8 mouse cellular contexts compared by ENCODE assay signal in genomic region chr1:140660751-140661403, GRCm38 (mm10).
DNase-seq lines count a peak whose midpoint lies in the region; ATAC-seq and TF ChIP-seq lines count a peak whose summit lies in the region.
"Had no signal": no experiment of that assay in that cellular context is flagged by ENCODE, and none has a peak within 500 bp of the region (broad histone marks: within the 10 kb centered on the region; RNA-seq: fewer than 3 reads in every experiment).

No protein-coding gene starts in this region.

- no peak overlapping the region for H3K4me3 ChIP-seq in kidney, embryonic 16.5 days (ENCODE audit: low read length)
- H3K4me3 ChIP-seq in kidney, adult 2 months (ENCODE audit: insufficient read depth, low read depth, low read length): no peak overlapping the region
- H3K4me3 ChIP-seq in cortical plate, adult 2 months (ENCODE audit: insufficient read depth, low read length): peak overlapping the region; percentile 20
- H3K4me3 ChIP-seq in limb, embryonic 14.5 days (replicated peaks; ENCODE audit: low read length): no peak overlapping the region

- H3K4me1 ChIP-seq in kidney, embryonic 16.5 days (ENCODE audit: insufficient read depth, low read length): no peaks in the 10 kb centered on the region
- H3K4me1 ChIP-seq in kidney, adult 2 months (ENCODE audit: control insufficient read depth, insufficient read depth, low read length): no peaks in the 10 kb centered on the region
- no peaks in the 10 kb centered on the region for H3K4me1 ChIP-seq in cortical plate, adult 2 months (ENCODE audit: control insufficient read depth, insufficient read depth, low read length)
- no peaks in the 10 kb centered on the region for H3K4me1 ChIP-seq in limb, embryonic 14.5 days (ENCODE audit: control insufficient read depth, insufficient read depth, low read length)

- H3K9me3 ChIP-seq in kidney, embryonic 16.5 days (ENCODE audit: low read length): no peaks in the 10 kb centered on the region
- no peaks in the 10 kb centered on the region for H3K9me3 ChIP-seq in limb, embryonic 14.5 days (ENCODE audit: control insufficient read depth, low read length)

- H3K27me3 ChIP-seq in kidney, embryonic 16.5 days (ENCODE audit: insufficient read depth, low read length): no peaks in the 10 kb centered on the region
- H3K27me3 ChIP-seq in kidney, adult 2 months (replicated peaks; ENCODE audit: control insufficient read depth, insufficient read depth, low read length): no peaks in the 10 kb centered on the region
- no peaks in the 10 kb centered on the region for H3K27me3 ChIP-seq in limb, embryonic 14.5 days (ENCODE audit: control insufficient read depth, insufficient read depth, low read length)

- no peak; the same call in 1 of the 2 replicates for ATAC-seq in kidney, embryonic 16.5 days (ENCODE audit: low FRiP score, low TSS enrichment)
- ATAC-seq in limb, embryonic 14.5 days (ENCODE audit: low FRiP score, low read depth): no peak

- WGBS in kidney, embryonic 16.5 days: 47% methylated on average over 12 of the region's 12 CpGs
- WGBS in kidney, adult 2 months: 47% methylated on average over 12 of the region's 12 CpGs
- WGBS in limb, embryonic 14.5 days: 42% methylated on average over 12 of the region's 12 CpGs

- H3K4me2 ChIP-seq in kidney, embryonic 16.5 days (replicated peaks; ENCODE audit: low read depth, low read length): peak overlapping the region; percentile 31
- peak overlapping the region; percentile 8; the same call in 1 of the 2 replicates for H3K4me2 ChIP-seq in limb, embryonic 14.5 days (replicated peaks; ENCODE audit: low read depth, low read length, severe bottlenecking)

- no peak overlapping the region for H3K9ac ChIP-seq in kidney, embryonic 16.5 days (replicated peaks; ENCODE audit: low read length)
- H3K9ac ChIP-seq in limb, embryonic 14.5 days (ENCODE audit: low read depth, low read length, severe bottlenecking): no peak overlapping the region

- TF ChIP-seq CTCF in kidney, adult 2 months (conservative IDR thresholded peaks at IDR 0.05; ENCODE audit: insufficient read depth, insufficient read length, low read depth, low read length): no peak
- no peak for TF ChIP-seq CTCF in cortical plate, adult 2 months (IDR thresholded peaks at IDR 0.05; ENCODE audit: extremely low read depth, insufficient read depth, low read length)

- DNase-seq in kidney, adult 2 months: no peak
- peak; percentile 21 for DNase-seq in Muller cell, postnatal 12 days (ENCODE audit: inconsistent ontology term)
- no peak for DNase-seq in limb, embryonic 14.5 days (ENCODE audit: low spot score)
- no peak for DNase-seq in urinary bladder, postnatal 4 days (ENCODE audit: low spot score in 2 of 2)
- DNase-seq in cerebellum, adult 11 months: no peak
- DNase-seq: left cerebral cortex, postnatal 4 days had no signal

- H3K27ac ChIP-seq in kidney, embryonic 16.5 days (ENCODE audit: low read length): peak overlapping the region; percentile 34; the same call in 1 of the 2 replicates
- no peak overlapping the region for H3K27ac ChIP-seq in kidney, adult 2 months (ENCODE audit: insufficient read depth, low read depth, low read length)
- no peak overlapping the region for H3K27ac ChIP-seq in cortical plate, adult 2 months (ENCODE audit: insufficient read depth, low read length)
- no peak overlapping the region for H3K27ac ChIP-seq in limb, embryonic 14.5 days (replicated peaks; ENCODE audit: low read depth, low read length)

- no peaks in the 10 kb centered on the region for H3K36me3 ChIP-seq in kidney, embryonic 16.5 days (ENCODE audit: insufficient read depth, low read length)
- H3K36me3 ChIP-seq in kidney, adult 2 months (ENCODE audit: control insufficient read depth, insufficient read depth, low read length): no peaks in the 10 kb centered on the region
- no peaks in the 10 kb centered on the region for H3K36me3 ChIP-seq in limb, embryonic 14.5 days (ENCODE audit: control insufficient read depth, insufficient read depth, low read length)

- no peak for TF ChIP-seq POLR2A in kidney, adult 2 months (IDR thresholded peaks at IDR 0.05; ENCODE audit: low read depth, low read length)
- TF ChIP-seq POLR2A in cortical plate, adult 2 months (IDR thresholded peaks at IDR 0.05; ENCODE audit: extremely low read depth, insufficient read depth, low read length): no peak
- TF ChIP-seq POLR2A in limb, embryonic 14.5 days (IDR thresholded peaks at IDR 0.05; ENCODE audit: borderline replicate concordance, extremely low read depth, insufficient read depth, insufficient read length): no peak
